Mouse (Mus musculus): ENCODE results near the gene Atp8b2.

GRCm38 (mm10) chr3:89936495-89936894 is 26.8 kb downstream of the Atp8b2 start:
- TF ChIP-seq CTCF (IDR thresholded peaks at IDR 0.05), result no peak
- no peak for TF ChIP-seq EP300 (IDR thresholded peaks at IDR 0.05)

Measured in lung, postnatal 0 days (tissue).